Mouse (Mus musculus): Measurements from ENCODE around the gene Tab1.

The Tab1 gene

DNA sequence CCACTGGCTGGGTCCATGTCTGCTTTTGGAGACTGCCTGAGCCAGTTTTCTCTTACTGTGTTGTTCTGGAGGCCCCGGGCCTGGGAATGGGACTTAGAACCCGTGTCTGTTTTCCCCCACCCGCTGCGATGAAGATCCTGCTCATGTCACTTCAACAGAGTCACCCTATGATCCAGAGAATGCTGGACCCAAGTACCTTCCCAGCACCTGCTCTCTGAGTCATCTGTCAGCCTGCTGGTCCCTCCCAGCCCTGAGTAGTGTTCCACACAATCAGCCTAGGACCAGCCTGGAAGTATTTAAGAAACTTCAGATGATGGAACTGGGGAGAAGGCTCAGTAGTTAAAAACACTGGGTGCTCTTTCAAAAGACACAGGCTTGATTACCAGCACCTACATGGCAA lies 30.8 kb downstream of the Tab1 start:
- DNase-seq = no peak

GRCm38 (mm10) chr15:80165396-80165795 lies 32.5 kb downstream of the Tab1 start:
- no peak for DNase-seq

GRCm38 (mm10) chr15:80169484-80169883 lies 36.6 kb downstream of the Tab1 start:
- DNase-seq = no peak

- peak in 1 of 2 experiments; percentile 22 for DNase-seq
Measured at GRCm38 (mm10) chr15:80170357-80170756, 37.4 kb downstream of the Tab1 start.

DNA sequence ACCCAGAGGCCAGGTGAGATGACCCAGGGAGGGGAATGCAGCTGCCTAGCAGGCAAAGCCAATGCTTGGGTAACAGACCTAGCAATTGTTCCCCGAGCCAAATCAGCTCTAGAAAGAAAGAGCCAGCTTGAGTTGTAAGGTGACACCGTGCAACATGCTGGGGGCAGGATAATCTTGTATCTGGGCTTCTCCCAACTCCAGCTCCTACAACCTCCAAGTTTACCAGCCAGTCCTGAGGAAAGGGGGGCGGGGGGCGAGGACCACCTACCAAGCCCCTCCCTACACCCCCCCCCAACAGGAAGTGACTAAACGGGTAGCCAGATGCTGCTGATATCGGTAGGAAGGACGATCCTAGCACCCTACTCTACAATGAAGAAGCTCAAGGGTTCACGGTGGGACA lies 38.4 kb downstream of the Tab1 start:
- no peak for DNase-seq

- DNase-seq = no peak
Measured at GRCm38 (mm10) chr15:80171791-80172190, 38.9 kb downstream of the Tab1 start.

GRCm38 (mm10) chr15:80173001-80173771 lies 40.3 kb downstream of the Tab1 start, which contains the start of gene Mgat3:
TSS of gene Mgat3 (plus strand) at chr15:80173721.
- peak; percentile 44 to 66 for DNase-seq

DNA sequence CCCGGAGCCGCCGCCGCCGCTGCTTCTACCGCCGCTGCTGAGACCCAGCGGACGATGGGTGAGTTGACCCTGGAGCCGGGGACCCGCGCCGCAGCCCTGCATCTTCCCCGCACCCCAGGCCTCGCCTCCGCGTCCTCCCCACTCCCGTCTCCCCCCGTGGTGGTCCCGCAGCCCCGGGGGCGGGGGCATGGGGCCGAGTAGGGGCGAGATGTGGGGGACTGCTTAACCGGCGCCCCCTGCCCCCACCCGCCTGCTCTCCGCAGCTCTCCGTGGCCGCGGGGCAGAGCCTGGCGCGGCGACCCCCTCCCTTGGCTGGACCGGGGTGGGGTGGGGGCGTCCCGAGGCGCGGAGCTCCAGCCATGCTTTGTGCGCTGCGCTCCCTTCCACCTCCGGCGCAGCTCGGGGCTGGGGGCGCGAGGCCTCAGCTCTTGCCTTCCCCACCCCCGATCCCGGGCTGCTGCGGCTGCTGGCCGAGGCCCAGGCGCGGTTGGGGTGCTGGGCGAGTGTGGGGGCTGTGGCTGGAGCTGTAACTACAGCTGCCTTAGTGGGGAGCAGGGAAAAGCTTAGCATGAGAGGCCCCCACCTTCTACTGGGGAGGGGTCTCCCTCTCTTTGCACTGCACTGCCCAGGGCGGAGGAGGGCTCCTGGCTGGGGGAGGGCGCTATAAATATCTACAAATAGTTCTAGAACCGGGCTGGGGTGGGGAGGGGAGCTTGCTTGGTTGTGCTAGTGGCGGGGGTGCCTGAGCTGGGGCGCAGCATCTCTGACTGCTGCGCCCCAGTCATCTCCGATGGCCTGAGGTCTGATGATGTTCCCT lies 41.1 kb downstream of the Tab1 start:
- no peak for DNase-seq

- no peak for DNase-seq
Measured at GRCm38 (mm10) chr15:80174598-80174875, 41.6 kb downstream of the Tab1 start.

DNA sequence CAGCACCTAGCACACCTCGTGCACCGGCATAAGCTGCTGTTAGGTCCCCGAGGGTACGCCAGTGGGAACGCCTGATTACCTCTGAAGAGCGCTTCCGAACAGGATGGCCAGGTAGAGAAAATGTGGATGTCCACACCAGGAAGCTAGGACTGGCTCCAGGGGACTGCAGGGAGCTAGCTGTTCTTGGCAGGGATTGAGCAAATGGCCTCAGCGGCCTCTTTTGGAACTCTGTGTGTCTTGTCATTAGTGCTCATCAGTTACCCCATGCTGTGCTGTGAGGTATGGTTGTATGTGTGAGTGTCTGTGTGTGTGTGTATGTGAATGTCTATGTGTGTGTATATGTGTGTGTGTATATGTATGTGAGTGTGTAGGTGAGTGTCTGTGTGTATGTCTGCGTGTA lies 42.4 kb downstream of the Tab1 start:
- no peak for DNase-seq

DNA sequence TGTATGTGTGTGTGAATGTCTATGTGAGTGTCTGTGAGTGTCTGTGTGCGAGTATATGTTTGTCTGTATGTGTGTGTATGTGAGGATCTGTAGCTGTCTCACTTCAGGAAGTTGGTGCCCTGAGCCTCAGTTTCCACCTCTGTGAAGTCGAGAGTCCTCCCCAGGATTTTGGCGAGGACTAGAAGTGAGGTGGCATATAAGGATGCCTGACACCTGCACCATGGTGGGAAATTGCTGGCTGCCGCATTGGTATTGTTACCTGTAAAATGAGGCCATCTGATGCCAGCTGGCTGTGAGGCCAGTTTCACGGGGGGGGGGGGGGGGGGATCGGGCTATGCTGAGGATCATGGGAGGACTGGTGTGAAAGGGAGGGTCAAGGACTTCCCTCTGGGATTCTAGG lies 42.8 kb downstream of the Tab1 start:
- DNase-seq = no peak

GRCm38 (mm10) chr15:80181561-80181960 lies 48.6 kb downstream of the Tab1 start:
- no peak for DNase-seq

GRCm38 (mm10) chr15:80182072-80182700 lies 49.3 kb downstream of the Tab1 start:
- DNase-seq = no peak

GRCm38 (mm10) chr15:80188927-80189326 lies 56.0 kb downstream of the Tab1 start:
- no peak for DNase-seq

DNA sequence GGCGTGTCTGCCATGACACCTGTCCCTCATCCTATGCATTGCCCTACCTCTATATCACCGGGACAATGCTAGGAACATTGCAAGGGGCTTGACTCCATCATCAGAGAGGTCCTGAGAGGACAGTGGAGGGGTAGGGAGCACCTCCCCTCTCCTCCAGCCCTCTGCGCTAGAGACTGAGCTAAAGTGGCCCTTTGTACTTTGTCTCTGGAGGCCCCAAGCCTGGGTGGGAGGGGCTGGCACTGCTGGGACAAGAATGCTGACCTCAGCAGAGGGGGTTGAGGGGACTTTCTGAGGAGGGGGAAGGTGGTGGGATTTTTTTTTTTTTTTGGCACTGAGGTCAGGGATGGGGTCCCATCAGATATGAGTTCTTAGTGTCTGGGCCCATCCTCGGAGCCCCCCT lies 57.1 kb downstream of the Tab1 start:
- no peak for DNase-seq

GRCm38 (mm10) chr15:80191585-80192245 lies 58.8 kb downstream of the Tab1 start:
- DNase-seq = no peak

DNA sequence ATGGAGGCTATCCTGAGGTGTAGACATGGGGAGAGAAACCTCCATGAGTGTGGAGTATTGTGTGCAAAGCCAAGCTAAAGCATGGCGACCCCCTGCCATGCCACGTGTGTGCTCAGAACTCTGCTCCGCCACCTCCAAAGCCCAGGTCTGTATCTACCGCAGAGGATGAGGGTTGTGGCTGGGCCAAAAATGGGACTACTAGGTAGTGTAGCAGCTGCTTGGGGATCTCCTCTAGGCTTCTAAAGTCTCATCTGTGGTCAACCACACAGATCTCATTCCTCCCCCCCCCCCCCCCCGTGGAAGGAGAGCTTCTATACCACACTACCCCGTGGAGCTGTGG lies 59.3 kb downstream of the Tab1 start:
- no peak for DNase-seq

GRCm38 (mm10) chr15:80192847-80193246 lies 59.9 kb downstream of the Tab1 start:
- DNase-seq = no peak

- DNase-seq = no peak
Measured at GRCm38 (mm10) chr15:80199556-80199955, 66.6 kb downstream of the Tab1 start.

GRCm38 (mm10) chr15:80202111-80202775 lies 69.3 kb downstream of the Tab1 start:
- no peak for DNase-seq

DNA sequence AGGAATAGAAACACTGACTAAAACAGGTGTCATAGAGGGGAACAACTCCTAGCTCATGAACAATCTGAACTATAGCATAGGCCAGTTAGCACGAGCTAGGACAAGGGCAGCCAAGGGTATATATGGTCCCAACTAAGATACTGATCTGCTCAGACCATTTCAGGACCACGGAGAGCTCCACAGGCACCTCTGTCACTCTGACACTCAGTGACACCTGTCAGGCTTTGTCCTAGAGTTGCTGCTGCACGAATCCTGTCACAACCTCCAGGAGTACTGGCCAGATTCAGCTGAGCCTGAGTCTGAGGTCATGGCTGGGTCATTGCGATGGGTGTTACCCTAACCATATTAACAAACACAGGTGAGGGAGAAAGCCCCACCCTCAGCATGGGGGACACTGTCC lies 70.5 kb downstream of the Tab1 start:
- DNase-seq = peak in 1 of 2 experiments; percentile 33

DNA sequence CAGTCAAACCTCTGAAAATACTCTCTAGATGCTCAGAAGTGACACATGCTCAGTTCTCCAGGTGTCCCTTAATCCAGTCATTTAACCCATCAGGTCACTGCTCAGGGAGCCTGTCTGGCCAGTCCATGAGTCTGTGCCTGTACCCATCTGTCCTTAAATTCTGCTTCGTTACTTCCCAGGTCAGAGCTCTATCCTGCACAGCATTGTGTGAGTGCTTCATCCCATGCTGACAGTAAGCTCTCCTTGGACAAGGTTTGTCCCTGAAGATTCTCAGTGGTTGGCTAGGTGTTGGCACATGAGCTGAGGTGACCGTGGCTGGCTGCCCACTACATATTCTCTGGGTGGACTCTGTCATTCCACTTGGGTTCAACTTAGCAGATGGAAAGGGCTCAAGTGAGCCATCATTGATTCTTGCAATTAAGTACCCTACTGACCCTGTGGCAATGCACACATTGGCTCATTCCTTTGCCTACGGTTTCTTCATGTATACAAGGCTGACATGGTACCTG lies 73.2 kb downstream of the Tab1 start:
- DNase-seq = no peak

DNA sequence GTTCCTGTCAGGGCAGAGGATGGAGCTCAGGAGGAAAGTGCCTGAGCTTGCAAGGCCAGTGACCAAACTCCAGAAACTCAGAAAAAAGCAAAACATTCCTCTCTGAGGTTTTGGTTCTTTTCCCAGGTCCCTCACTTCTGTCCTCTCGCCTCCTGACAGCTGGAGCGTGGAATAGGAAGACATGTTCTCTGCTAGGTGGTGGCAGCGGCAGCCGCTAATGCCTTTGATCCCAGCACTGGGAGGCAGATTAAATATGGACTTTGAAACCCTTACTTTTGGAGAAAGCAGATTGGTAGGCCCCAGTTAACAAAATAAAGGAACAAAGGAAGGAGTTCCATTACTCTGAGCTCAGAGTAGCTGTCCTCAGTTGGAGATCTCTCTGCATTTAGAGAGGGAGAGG lies 75.5 kb downstream of the Tab1 start:
- DNase-seq = no peak
